Mouse (Mus musculus) myocyte (in vitro differentiated cells): ENCODE results near the gene Nfic.

Experiments
- E2F4 ChIP-seq: IDR thresholded peaks from one replicate; pipeline ENCODE4 v1.6.1; 2011; ENCODE audit warnings: mild to moderate bottlenecking, control low read depth, moderate library complexity; ENCODE audit not compliant: insufficient read depth
- MAX ChIP-seq: IDR thresholded peaks from one replicate; pipeline ENCODE4 v1.6.1; 2011; ENCODE audit warnings: low read depth, mild to moderate bottlenecking, control low read depth
- USF1 ChIP-seq: IDR thresholded peaks from one replicate; pipeline ENCODE4 v1.6.1; 2011; ENCODE audit warnings: low read depth, mild to moderate bottlenecking, control low read depth, moderate library complexity

DNA sequence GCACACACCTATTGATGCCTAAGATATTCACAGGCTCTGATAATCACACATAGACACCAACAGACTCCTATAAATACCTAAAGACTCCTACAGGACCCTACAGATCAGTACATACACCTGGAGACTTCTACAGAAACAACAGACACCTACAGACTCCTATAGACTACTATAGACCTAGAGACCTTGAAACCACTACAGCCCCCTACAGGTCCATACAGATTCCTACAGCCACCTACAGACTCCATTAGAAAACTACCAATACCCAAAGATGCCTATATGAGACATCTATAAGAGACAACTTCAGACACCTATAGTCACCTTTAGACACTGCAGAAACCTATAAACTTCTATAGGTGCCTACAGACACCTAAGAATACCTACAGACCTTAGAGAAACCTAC is 14.4 kb downstream of the Nfic start:
- TF ChIP-seq MAX (no peak), E2F4 (no peak), USF1 (no peak)
